Mouse (Mus musculus) embryonic fibroblast, embryonic 13.5 days (primary cell): ENCODE results near the gene H2-M10.3. TPM values are rescaled to one million over a fixed set of nuclear protein-coding genes. Genes with fewer than 3 reads are reported as not detected.

ENCODE experiments used
- H3K27ac ChIP-seq: 2 replicates; pipeline ENCODE4 v1.5.1; 2012; ENCODE audit warnings: low read length, control low read depth, inconsistent platforms; ENCODE audit not compliant: insufficient read depth
- H3K4me1 ChIP-seq: 2 replicates; pipeline ENCODE4 v1.6.1; 2011; ENCODE audit warnings: low read length; ENCODE audit not compliant: control insufficient read depth, insufficient read depth
- H3K4me3 ChIP-seq: 2 replicates; pipeline ENCODE4 v1.5.1; 2011; ENCODE audit warnings: mild to moderate bottlenecking, control low read depth, low read length; ENCODE audit not compliant: insufficient read depth
- CTCF ChIP-seq: IDR thresholded peaks from 2 replicates; pipeline ENCODE4 v1.5.1; 2011; ENCODE audit warnings: mild to moderate bottlenecking, control low read depth, low read length, moderate library complexity, borderline replicate concordance; ENCODE audit not compliant: insufficient read depth
- POLR2A ChIP-seq: IDR thresholded peaks from 2 replicates; pipeline ENCODE4 v1.6.1; 2011; ENCODE audit warnings: low read depth, mild to moderate bottlenecking, control low read depth, low read length, moderate library complexity
- polyA plus RNA-seq: library from polyadenylated mRNA; stranded (reverse); fragments of >200 nt; gene quantifications from 2 replicates; pipeline ENCODE4 v1.2.4, GENCODE M21; 2011; ENCODE audit warnings: low read depth; ENCODE audit not compliant: missing spikeins, insufficient read length

Gene H2-M10.3
- polyA plus RNA-seq, 1 experiment = not detected

GRCm38 (mm10) chr17:36315041-36315688 is 53.1 kb downstream of the H2-M10.3 start:
- TF ChIP-seq POLR2A = peak; percentile 49; the same call in 1 of the 2 replicates
- TF ChIP-seq CTCF = no peak
- H3K27ac ChIP-seq = peak overlapping the region; percentile 8; the same call in 1 of the 2 replicates
- no peaks in the 10 kb centered on the region for H3K4me1 ChIP-seq
- peak overlapping the region; percentile 67 for H3K4me3 ChIP-seq

Other genes with a start within 250 kb of the H2-M10.3 start
- gene Gm19684, start 246.7 kb downstream of the H2-M10.3 start, polyA plus RNA-seq = not detected in 2 replicates
- not detected in 2 replicates for gene Gm7030, start 239.0 kb downstream of the H2-M10.3 start, polyA plus RNA-seq
- not detected in 2 replicates for gene Gm8909, start 199.9 kb downstream of the H2-M10.3 start, polyA plus RNA-seq
- gene H2-T3, start 178.1 kb downstream of the H2-M10.3 start, polyA plus RNA-seq = not detected in 2 replicates
- 19.5 and 20.3 TPM in 2 replicates for gene Rpp21, start 110.3 kb downstream of the H2-M10.3 start, polyA plus RNA-seq
- gene Trim39, start 96.2 kb downstream of the H2-M10.3 start, polyA plus RNA-seq = 13.2 and 13.8 TPM in 2 replicates
- not detected in 2 replicates for gene H2-M10.2, start 81.9 kb downstream of the H2-M10.3 start, polyA plus RNA-seq
- not detected in 2 replicates for gene H2-M10.1, start 42.3 kb downstream of the H2-M10.3 start, polyA plus RNA-seq
- gene H2-M10.4, start 93.9 kb upstream of the H2-M10.3 start, polyA plus RNA-seq = not detected in 2 replicates
- not detected in 2 replicates for gene H2-M11, start 178.7 kb upstream of the H2-M10.3 start, polyA plus RNA-seq